Mouse (Mus musculus): ENCODE measurements around the gene Cfap221. TPM values are rescaled to one million over a fixed set of nuclear protein-coding genes. Genes with fewer than 3 reads are reported as not detected.

Gene Cfap221
- polyA plus RNA-seq, 1 experiment, result 22.9 TPM

- Histone ChIP-seq H3K4me1 (ENCODE audit: control insufficient read depth, insufficient read depth, low read length) (peaks cover 3% of the 10 kb centered on the region), H3K36me3 (ENCODE audit: control insufficient read depth, insufficient read depth, low read length) (no peaks in the 10 kb centered on the region), H3K27me3 (ENCODE audit: control insufficient read depth, insufficient read depth, low read length) (no peaks in the 10 kb centered on the region), H3K4me3 (ENCODE audit: control insufficient read depth, low read depth, low read length) (no peak overlapping the region), H3K27ac (ENCODE audit: control insufficient read depth, insufficient read depth, low read depth, low read length) (peak overlapping the region; percentile 27; the same call in 1 of the 2 replicates)
- no peak for TF ChIP-seq POLR2A (IDR thresholded peaks at IDR 0.05; ENCODE audit: control insufficient read depth, low read depth, low read length)
Measured at GRCm38 (mm10) chr1:120033469-120033854, 36.4 kb upstream of the Cfap221 start.

GRCm38 (mm10) chr1:120032804-120033468, 35.9 kb upstream of the Cfap221 start:
- peaks cover 3% of the 10 kb centered on the region for H3K4me1 ChIP-seq (ENCODE audit: control insufficient read depth, insufficient read depth, low read length)
- no peaks in the 10 kb centered on the region for H3K27me3 ChIP-seq (ENCODE audit: control insufficient read depth, insufficient read depth, low read length)
- no peak overlapping the region for H3K4me3 ChIP-seq (ENCODE audit: control insufficient read depth, low read depth, low read length)
- TF ChIP-seq POLR2A (IDR thresholded peaks at IDR 0.05; ENCODE audit: control insufficient read depth, low read depth, low read length) (no peak), CTCF (IDR thresholded peaks at IDR 0.05; ENCODE audit: control insufficient read depth, insufficient read depth, insufficient replicate concordance, low read depth, low read length) (peak; percentile 80; the same call in 1 of the 2 replicates)
- H3K27ac ChIP-seq (ENCODE audit: control insufficient read depth, insufficient read depth, low read depth, low read length), result peak overlapping the region; percentile 27; the same call in 1 of the 2 replicates
- H3K36me3 ChIP-seq (ENCODE audit: control insufficient read depth, insufficient read depth, low read length), result no peaks in the 10 kb centered on the region

GRCm38 (mm10) chr1:120030474-120030873, 33.4 kb upstream of the Cfap221 start:
- no peaks in the 10 kb centered on the region for H3K27me3 ChIP-seq (ENCODE audit: control insufficient read depth, insufficient read depth, low read length)
- H3K4me3 ChIP-seq (ENCODE audit: control insufficient read depth, low read depth, low read length), result no peak overlapping the region
- TF ChIP-seq POLR2A (IDR thresholded peaks at IDR 0.05; ENCODE audit: control insufficient read depth, low read depth, low read length) (no peak), CTCF (IDR thresholded peaks at IDR 0.05; ENCODE audit: control insufficient read depth, insufficient read depth, insufficient replicate concordance, low read depth, low read length) (no peak)
- H3K4me1 ChIP-seq (ENCODE audit: control insufficient read depth, insufficient read depth, low read length), result peaks cover 3% of the 10 kb centered on the region
- no peak overlapping the region for H3K27ac ChIP-seq (ENCODE audit: control insufficient read depth, insufficient read depth, low read depth, low read length)
- H3K36me3 ChIP-seq (ENCODE audit: control insufficient read depth, insufficient read depth, low read length), result no peaks in the 10 kb centered on the region

GRCm38 (mm10) chr1:120027693-120028092, 30.7 kb upstream of the Cfap221 start:
- TF ChIP-seq POLR2A (IDR thresholded peaks at IDR 0.05; ENCODE audit: control insufficient read depth, low read depth, low read length) (no peak), CTCF (IDR thresholded peaks at IDR 0.05; ENCODE audit: control insufficient read depth, insufficient read depth, insufficient replicate concordance, low read depth, low read length) (no peak)
- H3K27ac ChIP-seq (ENCODE audit: control insufficient read depth, insufficient read depth, low read depth, low read length), result no peak overlapping the region
- H3K4me1 ChIP-seq (ENCODE audit: control insufficient read depth, insufficient read depth, low read length), result peaks cover 3% of the 10 kb centered on the region
- no peaks in the 10 kb centered on the region for H3K36me3 ChIP-seq (ENCODE audit: control insufficient read depth, insufficient read depth, low read length)
- H3K4me3 ChIP-seq (ENCODE audit: control insufficient read depth, low read depth, low read length), result peak overlapping the region; percentile 2
- H3K27me3 ChIP-seq (ENCODE audit: control insufficient read depth, insufficient read depth, low read length), result no peaks in the 10 kb centered on the region

- Histone ChIP-seq H3K4me1 (ENCODE audit: control insufficient read depth, insufficient read depth, low read length) (no peaks in the 10 kb centered on the region; the same call in none of the 2 replicates), H3K36me3 (ENCODE audit: control insufficient read depth, insufficient read depth, low read length) (no peaks in the 10 kb centered on the region), H3K27ac (ENCODE audit: control insufficient read depth, insufficient read depth, low read depth, low read length) (no peak overlapping the region), H3K27me3 (ENCODE audit: control insufficient read depth, insufficient read depth, low read length) (no peaks in the 10 kb centered on the region), H3K4me3 (ENCODE audit: control insufficient read depth, low read depth, low read length) (no peak overlapping the region)
- no peak for TF ChIP-seq CTCF (IDR thresholded peaks at IDR 0.05; ENCODE audit: control insufficient read depth, insufficient read depth, insufficient replicate concordance, low read depth, low read length)
- TF ChIP-seq POLR2A (IDR thresholded peaks at IDR 0.05; ENCODE audit: control insufficient read depth, low read depth, low read length), result no peak
Measured at GRCm38 (mm10) chr1:120025050-120025439, 28.0 kb upstream of the Cfap221 start.

GRCm38 (mm10) chr1:120024331-120025049, 27.5 kb upstream of the Cfap221 start:
- no peak overlapping the region for H3K4me3 ChIP-seq (ENCODE audit: control insufficient read depth, low read depth, low read length)
- no peak for TF ChIP-seq CTCF (IDR thresholded peaks at IDR 0.05; ENCODE audit: control insufficient read depth, insufficient read depth, insufficient replicate concordance, low read depth, low read length)
- TF ChIP-seq POLR2A (IDR thresholded peaks at IDR 0.05; ENCODE audit: control insufficient read depth, low read depth, low read length), result no peak
- H3K27me3 ChIP-seq (ENCODE audit: control insufficient read depth, insufficient read depth, low read length), result no peaks in the 10 kb centered on the region
- H3K27ac ChIP-seq (ENCODE audit: control insufficient read depth, insufficient read depth, low read depth, low read length), result no peak overlapping the region
- H3K36me3 ChIP-seq (ENCODE audit: control insufficient read depth, insufficient read depth, low read length), result no peaks in the 10 kb centered on the region
- H3K4me1 ChIP-seq (ENCODE audit: control insufficient read depth, insufficient read depth, low read length), result no peaks in the 10 kb centered on the region; the same call in 1 of the 2 replicates

GRCm38 (mm10) chr1:120021951-120022350, 24.9 kb upstream of the Cfap221 start:
- Histone ChIP-seq H3K27ac (ENCODE audit: control insufficient read depth, insufficient read depth, low read depth, low read length) (no peak overlapping the region), H3K36me3 (ENCODE audit: control insufficient read depth, insufficient read depth, low read length) (no peaks in the 10 kb centered on the region), H3K4me1 (ENCODE audit: control insufficient read depth, insufficient read depth, low read length) (no peaks in the 10 kb centered on the region; the same call in 1 of the 2 replicates), H3K4me3 (ENCODE audit: control insufficient read depth, low read depth, low read length) (no peak overlapping the region), H3K27me3 (ENCODE audit: control insufficient read depth, insufficient read depth, low read length) (no peaks in the 10 kb centered on the region)
- TF ChIP-seq CTCF (IDR thresholded peaks at IDR 0.05; ENCODE audit: control insufficient read depth, insufficient read depth, insufficient replicate concordance, low read depth, low read length), result no peak
- no peak for TF ChIP-seq POLR2A (IDR thresholded peaks at IDR 0.05; ENCODE audit: control insufficient read depth, low read depth, low read length)

Data from testis, adult 2 months (tissue).